Mouse (Mus musculus) stomach, embryonic 15.5 days (tissue): ENCODE data around the gene Olfr694. TPM values are rescaled to one million over a fixed set of nuclear protein-coding genes. Genes with fewer than 3 reads are reported as not detected.
"Not testable (repeated sequence)": the region's sequence is repeated elsewhere in the genome, so short reads cannot be mapped to it uniquely, and the experiment has no call there.

Experiments
- ATAC-seq: fragments of 200-750 bp; cut with Nextera tagmentation; 2 replicates; pipeline ENCODE4 v1.8.0; 2017; ENCODE audit warnings: low read depth, moderate number of reproducible peaks, moderate TSS enrichment; ENCODE audit not compliant: insufficient read depth, low FRiP score
- H3K27ac ChIP-seq: fragments of 300-500 bp; sonication (generic); 2 replicates; pipeline ENCODE4 v1.5.1; 2015; ENCODE audit warnings: mild to moderate bottlenecking, inconsistent platforms
- H3K27me3 ChIP-seq: fragments of 300-500 bp; sonication (generic); replicated peaks from 2 replicates; pipeline ENCODE4 v1.6.1; 2015; ENCODE audit warnings: inconsistent platforms
- H3K36me3 ChIP-seq: fragments of 300-500 bp; sonication (generic); 2 replicates; pipeline ENCODE4 v1.6.1; 2015; ENCODE audit warnings: inconsistent platforms
- H3K4me1 ChIP-seq: fragments of 300-500 bp; sonication (generic); 2 replicates; pipeline ENCODE4 v1.6.1; 2015; ENCODE audit warnings: inconsistent platforms
- H3K4me2 ChIP-seq: fragments of 300-500 bp; sonication (generic); 2 replicates; pipeline ENCODE4 v1.6.1; 2015; ENCODE audit warnings: mild to moderate bottlenecking, inconsistent platforms
- H3K4me3 ChIP-seq: fragments of 300-500 bp; sonication (generic); replicated peaks from 2 replicates; pipeline ENCODE4 v1.5.1; 2015; ENCODE audit warnings: inconsistent platforms
- H3K9ac ChIP-seq: fragments of 300-500 bp; sonication (generic); 2 replicates; pipeline ENCODE4 v1.6.1; 2015; ENCODE audit warnings: inconsistent platforms
- H3K9me3 ChIP-seq: fragments of 300-500 bp; sonication (generic); 2 replicates; pipeline ENCODE4 v1.6.1; 2016; ENCODE audit warnings: inconsistent platforms
- WGBS: fragments of 180-500 bp; shearing (Covaris S2); methylation state at CpG from one replicate; pipeline ENCODE4 v1.1.7; 2015; 5-methylcytosine and 5-hydroxymethylcytosine counted together
- polyA plus RNA-seq: library from polyadenylated mRNA; unstranded; fragments of >200 nt; fragmentation: Nextera tagmentation; extraction: Ambion mirVana; gene quantifications from 2 replicates; pipeline ENCODE4 v1.2.1, GENCODE M21; 2015

The Olfr694 gene
- polyA plus RNA-seq = not detected in 2 replicates

DNA sequence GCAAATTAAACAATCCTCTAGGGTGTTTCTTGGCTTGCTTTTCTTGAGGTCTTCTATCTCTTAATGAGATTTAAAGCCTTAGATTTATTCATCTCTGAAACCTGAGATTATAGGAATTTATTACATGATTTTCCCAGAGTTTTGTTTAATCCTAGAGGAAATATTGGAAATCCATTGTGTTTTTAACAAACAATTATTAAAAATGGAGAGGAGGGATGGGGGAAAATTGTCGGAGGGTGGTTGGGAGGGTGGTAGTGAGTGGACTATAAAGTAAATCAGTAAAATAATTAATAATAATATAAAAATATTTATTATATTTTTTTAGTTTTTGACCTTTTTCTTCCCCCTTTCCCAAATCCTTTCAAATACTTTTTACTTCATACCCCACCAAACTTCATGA, at the start of gene Olfr694:
Olfr694 (minus strand) TSS at position 101 of the 400 bp plus-strand sequence.
- WGBS = 89% methylated on average over 1 of the region's 1 CpGs
- Histone ChIP-seq H3K9ac (no peak within 1 kb of the TSS), H3K4me3 (no peak within 1 kb of the TSS), H3K27ac (no peak within 1 kb of the TSS), H3K9me3 (no peaks in the 10 kb centered on the region), H3K27me3 (no peaks in the 10 kb centered on the region), H3K36me3 (no peaks in the 10 kb centered on the region), H3K4me1 (no peaks in the 10 kb centered on the region), H3K4me2 (no peak within 1 kb of the TSS)
- ATAC-seq = no peak

DNA sequence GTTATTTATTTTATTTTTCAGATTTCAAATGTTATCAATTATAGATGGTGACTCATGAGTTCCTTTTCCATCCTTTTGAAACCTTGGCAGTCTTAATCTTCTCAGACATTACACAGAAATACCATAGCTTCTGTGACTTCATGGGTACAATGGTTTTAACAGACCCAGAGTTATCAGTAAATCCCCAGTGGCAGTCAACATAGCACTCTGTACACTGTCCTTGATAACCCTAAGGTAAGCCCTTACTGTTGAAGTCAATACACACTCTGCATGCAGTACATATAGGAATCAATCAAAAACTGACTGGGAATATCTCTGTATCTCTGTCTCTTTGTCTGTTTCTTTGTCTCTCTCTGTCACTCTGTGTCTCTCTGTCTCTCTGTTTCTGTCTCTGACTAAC, 45.4 kb upstream of the Olfr694 start:
- no peaks in the 10 kb centered on the region for H3K9me3 ChIP-seq
- H3K27me3 ChIP-seq = no peaks in the 10 kb centered on the region
- H3K4me3 ChIP-seq = no peak overlapping the region
- H3K9ac ChIP-seq = no peak overlapping the region
- no peak overlapping the region for H3K27ac ChIP-seq
- no peak overlapping the region for H3K4me2 ChIP-seq
- ATAC-seq = no peak
- no peaks in the 10 kb centered on the region for H3K36me3 ChIP-seq
- no peaks in the 10 kb centered on the region for H3K4me1 ChIP-seq

- H3K27ac ChIP-seq = no peak overlapping the region
- 46% methylated on average over 2 of the region's 2 CpGs for WGBS
- H3K4me3 ChIP-seq = no peak overlapping the region
- no peaks in the 10 kb centered on the region for H3K27me3 ChIP-seq
- no peaks in the 10 kb centered on the region for H3K36me3 ChIP-seq
- no peaks in the 10 kb centered on the region for H3K4me1 ChIP-seq
- ATAC-seq = no peak
- H3K9me3 ChIP-seq = no peaks in the 10 kb centered on the region
- no peak overlapping the region for H3K4me2 ChIP-seq
- H3K9ac ChIP-seq = no peak overlapping the region
These were observed 42.1 kb upstream of the Olfr694 start for GRCm38 (mm10) chr7:106733717-106734116.

- not testable (repeated sequence) for H3K27me3 ChIP-seq, H3K4me1 ChIP-seq, ATAC-seq, H3K9ac ChIP-seq, H3K27ac ChIP-seq, H3K36me3 ChIP-seq, H3K9me3 ChIP-seq, H3K4me3 ChIP-seq, H3K4me2 ChIP-seq
- WGBS = 81% methylated on average over 2 of the region's 2 CpGs
These were observed 34.0 kb upstream of the Olfr694 start for GRCm38 (mm10) chr7:106725654-106726053.

DNA sequence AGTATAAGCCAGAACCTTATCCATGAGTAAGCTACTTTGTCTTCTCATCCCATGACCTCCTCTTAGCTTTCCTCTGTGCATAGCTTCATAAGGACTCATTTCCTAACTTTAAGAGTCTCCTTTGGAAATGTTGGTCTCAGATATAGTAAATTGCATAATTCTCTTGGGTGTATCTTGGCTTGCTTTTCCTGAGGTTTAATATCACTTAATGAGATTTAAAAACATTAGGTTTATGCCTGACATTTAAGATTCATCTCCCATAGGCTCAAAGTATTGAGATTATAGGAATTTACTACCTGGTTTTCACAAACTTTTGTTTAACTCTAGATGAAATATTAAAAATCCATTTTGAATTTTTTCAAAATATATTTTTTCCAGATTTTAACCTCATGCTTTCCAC, 24.7 kb upstream of the Olfr694 start, which contains the start of gene Olfr695:
Olfr695 (minus strand) TSS at position 101 of the 400 bp plus-strand sequence.
- no peak within 1 kb of the TSS for H3K4me2 ChIP-seq
- no peaks in the 10 kb centered on the region for H3K4me1 ChIP-seq
- H3K27me3 ChIP-seq = no peaks in the 10 kb centered on the region
- no peak within 1 kb of the TSS for H3K27ac ChIP-seq
- H3K9me3 ChIP-seq = no peaks in the 10 kb centered on the region
- H3K9ac ChIP-seq = no peak within 1 kb of the TSS
- H3K36me3 ChIP-seq = no peaks in the 10 kb centered on the region
- H3K4me3 ChIP-seq = no peak within 1 kb of the TSS
- no peak for ATAC-seq

GRCm38 (mm10) chr7:106711463-106711862, 19.8 kb upstream of the Olfr694 start:
- Histone ChIP-seq H3K27me3 (no peaks in the 10 kb centered on the region), H3K4me1 (no peaks in the 10 kb centered on the region), H3K27ac (no peak overlapping the region), H3K9me3 (no peaks in the 10 kb centered on the region), H3K4me2 (no peak overlapping the region), H3K4me3 (no peak overlapping the region), H3K36me3 (no peaks in the 10 kb centered on the region), H3K9ac (no peak overlapping the region)
- 83% methylated on average over 6 of the region's 6 CpGs for WGBS
- ATAC-seq = no peak

- not testable (repeated sequence) for H3K4me2 ChIP-seq, H3K27ac ChIP-seq, H3K9me3 ChIP-seq, ATAC-seq, H3K36me3 ChIP-seq, H3K27me3 ChIP-seq, H3K9ac ChIP-seq, H3K4me1 ChIP-seq, H3K4me3 ChIP-seq
- 86% methylated on average over 10 of the region's 10 CpGs for WGBS
These were observed 16.1 kb upstream of the Olfr694 start for GRCm38 (mm10) chr7:106707705-106708104.

DNA sequence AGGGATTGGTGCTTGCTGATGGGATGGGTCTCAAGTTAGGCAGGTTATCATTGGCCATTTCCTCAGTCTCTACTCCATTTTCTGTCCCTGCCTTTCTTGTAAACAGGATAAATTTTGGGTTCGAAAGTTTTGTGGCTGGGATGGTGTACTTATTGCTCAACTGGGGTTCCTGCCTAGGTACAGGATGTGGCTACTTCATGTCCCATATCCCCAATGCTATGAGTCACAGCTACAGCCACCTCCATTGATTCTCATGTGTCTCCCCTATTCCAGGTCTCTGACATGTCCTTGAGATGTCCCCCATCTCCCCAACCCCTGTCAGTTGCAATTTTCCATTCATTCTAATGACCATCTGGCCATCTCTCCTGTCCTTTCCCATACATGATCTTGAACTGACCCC, 5.3 kb upstream of the Olfr694 start:
- no peaks in the 10 kb centered on the region for H3K9me3 ChIP-seq
- no peaks in the 10 kb centered on the region for H3K27me3 ChIP-seq
- H3K4me2 ChIP-seq = no peak overlapping the region
- H3K9ac ChIP-seq = no peak overlapping the region
- no peaks in the 10 kb centered on the region for H3K4me1 ChIP-seq
- H3K4me3 ChIP-seq = no peak overlapping the region
- no peaks in the 10 kb centered on the region for H3K36me3 ChIP-seq
- no peak for ATAC-seq
- 77% methylated on average over 1 of the region's 1 CpGs for WGBS
- no peak overlapping the region for H3K27ac ChIP-seq

- H3K4me2 ChIP-seq = no peak overlapping the region
- H3K36me3 ChIP-seq = no peaks in the 10 kb centered on the region
- ATAC-seq = no peak
- H3K27ac ChIP-seq = no peak overlapping the region
- no peaks in the 10 kb centered on the region for H3K4me1 ChIP-seq
- no peak overlapping the region for H3K4me3 ChIP-seq
- H3K9ac ChIP-seq = no peak overlapping the region
- 86% methylated on average over 3 of the region's 3 CpGs for WGBS
- H3K9me3 ChIP-seq = no peaks in the 10 kb centered on the region
- H3K27me3 ChIP-seq = no peaks in the 10 kb centered on the region
These were observed 1.4 kb upstream of the Olfr694 start for GRCm38 (mm10) chr7:106692976-106693375.

GRCm38 (mm10) chr7:106685382-106685781, 6.2 kb downstream of the Olfr694 start:
- WGBS = 82% methylated on average over 2 of the region's 2 CpGs
- H3K27me3 ChIP-seq = no peaks in the 10 kb centered on the region
- H3K36me3 ChIP-seq = no peaks in the 10 kb centered on the region
- no peak for ATAC-seq
- H3K9ac ChIP-seq = no peak overlapping the region
- no peak overlapping the region for H3K27ac ChIP-seq
- no peaks in the 10 kb centered on the region for H3K9me3 ChIP-seq
- no peak overlapping the region for H3K4me3 ChIP-seq
- no peaks in the 10 kb centered on the region for H3K4me1 ChIP-seq
- H3K4me2 ChIP-seq = no peak overlapping the region

DNA sequence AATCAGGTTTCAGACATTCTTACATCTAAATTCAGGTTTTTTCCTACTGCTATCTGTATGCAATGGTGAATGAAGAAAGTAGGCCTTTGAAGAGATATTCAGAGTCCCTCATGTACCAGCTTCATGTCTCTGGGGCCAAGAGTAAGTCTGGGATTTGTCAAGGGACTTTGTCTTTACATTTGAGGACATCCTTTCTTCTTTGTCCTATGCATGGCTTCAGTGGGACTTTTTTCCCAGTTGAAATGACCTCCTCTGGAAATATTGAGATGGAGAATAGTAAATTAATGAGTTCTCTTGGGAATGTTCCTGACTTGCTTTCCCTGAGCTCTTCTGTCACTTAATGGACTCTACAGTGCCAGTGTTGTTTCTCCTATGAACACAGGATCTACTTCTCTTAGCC, 11.1 kb downstream of the Olfr694 start, which contains the start of gene Olfr693:
Olfr693 (minus strand) TSS at position 101 of the 400 bp plus-strand sequence.
- Histone ChIP-seq H3K27me3 (no peaks in the 10 kb centered on the region), H3K4me3 (no peak within 1 kb of the TSS), H3K4me1 (no peaks in the 10 kb centered on the region), H3K9me3 (no peaks in the 10 kb centered on the region), H3K36me3 (no peaks in the 10 kb centered on the region), H3K27ac (no peak within 1 kb of the TSS), H3K4me2 (no peak within 1 kb of the TSS), H3K9ac (no peak within 1 kb of the TSS)
- no peak for ATAC-seq

- no peaks in the 10 kb centered on the region for H3K4me1 ChIP-seq
- H3K27ac ChIP-seq = no peak overlapping the region
- H3K36me3 ChIP-seq = no peaks in the 10 kb centered on the region
- no peak overlapping the region for H3K4me3 ChIP-seq
- H3K4me2 ChIP-seq = no peak overlapping the region
- no peaks in the 10 kb centered on the region for H3K27me3 ChIP-seq
- no peaks in the 10 kb centered on the region for H3K9me3 ChIP-seq
- H3K9ac ChIP-seq = no peak overlapping the region
- no peak for ATAC-seq
These were observed 39.3 kb downstream of the Olfr694 start for GRCm38 (mm10) chr7:106652344-106652652.

- no peaks in the 10 kb centered on the region for H3K9me3 ChIP-seq
- no peaks in the 10 kb centered on the region for H3K36me3 ChIP-seq
- ATAC-seq = no peak
- H3K27ac ChIP-seq = no peak overlapping the region
- H3K4me2 ChIP-seq = no peak overlapping the region
- no peak overlapping the region for H3K9ac ChIP-seq
- no peaks in the 10 kb centered on the region for H3K27me3 ChIP-seq
- no peak overlapping the region for H3K4me3 ChIP-seq
- H3K4me1 ChIP-seq = no peaks in the 10 kb centered on the region
These were observed 39.9 kb downstream of the Olfr694 start for GRCm38 (mm10) chr7:106651555-106652343.
